Mouse (Mus musculus): ENCODE data around the gene Mvb12b.

GRCm38 (mm10) chr2:33824935-33825514 lies 62.7 kb downstream of the Mvb12b start:
- TF ChIP-seq CTCF (IDR thresholded peaks at IDR 0.05; ENCODE audit: borderline replicate concordance, insufficient read depth, low read length) (no peak), POLR2A (IDR thresholded peaks at IDR 0.05; ENCODE audit: low read depth, low read length) (no peak)
